Mouse (Mus musculus): ENCODE results near the gene Pax5. TPM values are rescaled to one million over a fixed set of nuclear protein-coding genes. Genes with fewer than 3 reads are reported as not detected.

Pax5 gene
- polyA plus RNA-seq, 1 experiment: not detected

GRCm38 (mm10) chr4:44669485-44670181, 40.7 kb downstream of the Pax5 start:
- no peak for TF ChIP-seq POLR2A (IDR thresholded peaks at IDR 0.05; ENCODE audit: low read depth, low read length)
- peak; percentile 32; the same call in 1 of the 2 replicates for TF ChIP-seq CTCF (IDR thresholded peaks at IDR 0.05; ENCODE audit: borderline replicate concordance, insufficient read depth, low read length)
- Histone ChIP-seq H3K4me1 (ENCODE audit: control insufficient read depth, insufficient read depth, low read length) (no peaks in the 10 kb centered on the region), H3K27ac (ENCODE audit: insufficient read depth, low read length) (no peak overlapping the region), H3K4me3 (ENCODE audit: insufficient read depth, low read length) (no peak overlapping the region)

- H3K4me1 ChIP-seq (ENCODE audit: control insufficient read depth, insufficient read depth, low read length): no peaks in the 10 kb centered on the region
- no peak for TF ChIP-seq POLR2A (IDR thresholded peaks at IDR 0.05; ENCODE audit: low read depth, low read length)
- no peak for TF ChIP-seq CTCF (IDR thresholded peaks at IDR 0.05; ENCODE audit: borderline replicate concordance, insufficient read depth, low read length)
- no peak overlapping the region for H3K27ac ChIP-seq (ENCODE audit: insufficient read depth, low read length)
- no peak overlapping the region for H3K4me3 ChIP-seq (ENCODE audit: insufficient read depth, low read length)
Observed at GRCm38 (mm10) chr4:44668574-44668973, 41.7 kb downstream of the Pax5 start.

DNA sequence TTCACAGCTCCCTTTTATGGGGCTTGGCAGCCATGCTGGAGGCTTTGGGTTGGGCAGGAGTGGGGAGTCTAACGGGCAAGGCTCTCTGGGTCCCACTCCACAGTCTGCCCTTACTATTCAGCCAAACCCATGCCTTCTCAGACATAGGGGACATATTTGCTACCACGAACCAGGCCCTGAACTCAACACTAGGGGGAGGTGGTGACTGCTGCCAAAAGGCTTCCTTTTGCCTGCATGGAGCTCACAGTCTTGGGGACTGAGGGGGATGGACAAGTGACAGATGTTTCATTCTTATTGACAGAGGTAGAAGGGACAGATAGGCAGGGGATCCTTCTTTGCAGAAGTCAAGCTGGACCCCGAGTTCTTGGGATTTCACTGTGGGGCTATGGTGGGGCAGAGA, 42.1 kb downstream of the Pax5 start:
- no peak overlapping the region for H3K27ac ChIP-seq (ENCODE audit: insufficient read depth, low read length)
- no peak overlapping the region for H3K4me3 ChIP-seq (ENCODE audit: insufficient read depth, low read length)
- no peak for TF ChIP-seq POLR2A (IDR thresholded peaks at IDR 0.05; ENCODE audit: low read depth, low read length)
- no peak for TF ChIP-seq CTCF (IDR thresholded peaks at IDR 0.05; ENCODE audit: borderline replicate concordance, insufficient read depth, low read length)
- no peaks in the 10 kb centered on the region for H3K4me1 ChIP-seq (ENCODE audit: control insufficient read depth, insufficient read depth, low read length)

- Histone ChIP-seq H3K4me1 (ENCODE audit: control insufficient read depth, insufficient read depth, low read length) (no peaks in the 10 kb centered on the region), H3K4me3 (ENCODE audit: insufficient read depth, low read length) (no peak overlapping the region)
- TF ChIP-seq POLR2A (IDR thresholded peaks at IDR 0.05; ENCODE audit: low read depth, low read length): no peak
- TF ChIP-seq CTCF (IDR thresholded peaks at IDR 0.05; ENCODE audit: borderline replicate concordance, insufficient read depth, low read length): no peak
Observed at GRCm38 (mm10) chr4:44667369-44667768, 42.9 kb downstream of the Pax5 start.

DNA sequence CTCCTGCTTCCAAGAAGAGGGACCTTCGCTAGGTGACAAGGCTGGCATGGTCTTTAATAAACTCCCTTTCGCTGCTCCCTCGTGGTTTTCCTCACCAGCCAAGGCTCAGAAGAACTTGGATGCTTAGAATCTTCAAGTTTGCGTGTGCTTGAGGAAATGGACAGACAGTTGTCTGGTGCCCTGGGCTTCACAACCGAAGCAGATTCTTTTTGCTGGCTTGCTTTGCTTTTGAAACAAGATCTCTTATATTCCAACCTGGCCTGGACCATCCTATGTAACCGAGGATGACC, 45.6 kb downstream of the Pax5 start:
- TF ChIP-seq CTCF (IDR thresholded peaks at IDR 0.05; ENCODE audit: borderline replicate concordance, insufficient read depth, low read length) (no peak), POLR2A (IDR thresholded peaks at IDR 0.05; ENCODE audit: low read depth, low read length) (no peak)
- Histone ChIP-seq H3K27ac (ENCODE audit: insufficient read depth, low read length) (no peak overlapping the region), H3K4me3 (ENCODE audit: insufficient read depth, low read length) (peak overlapping the region; percentile 26; the same call in 1 of the 2 replicates), H3K4me1 (ENCODE audit: control insufficient read depth, insufficient read depth, low read length) (no peaks in the 10 kb centered on the region)

More at GRCm38 (mm10) chr4:44667369-44667768, 42.9 kb downstream of the Pax5 start:
- no peak overlapping the region for H3K27ac ChIP-seq (ENCODE audit: insufficient read depth, low read length)

DNA sequence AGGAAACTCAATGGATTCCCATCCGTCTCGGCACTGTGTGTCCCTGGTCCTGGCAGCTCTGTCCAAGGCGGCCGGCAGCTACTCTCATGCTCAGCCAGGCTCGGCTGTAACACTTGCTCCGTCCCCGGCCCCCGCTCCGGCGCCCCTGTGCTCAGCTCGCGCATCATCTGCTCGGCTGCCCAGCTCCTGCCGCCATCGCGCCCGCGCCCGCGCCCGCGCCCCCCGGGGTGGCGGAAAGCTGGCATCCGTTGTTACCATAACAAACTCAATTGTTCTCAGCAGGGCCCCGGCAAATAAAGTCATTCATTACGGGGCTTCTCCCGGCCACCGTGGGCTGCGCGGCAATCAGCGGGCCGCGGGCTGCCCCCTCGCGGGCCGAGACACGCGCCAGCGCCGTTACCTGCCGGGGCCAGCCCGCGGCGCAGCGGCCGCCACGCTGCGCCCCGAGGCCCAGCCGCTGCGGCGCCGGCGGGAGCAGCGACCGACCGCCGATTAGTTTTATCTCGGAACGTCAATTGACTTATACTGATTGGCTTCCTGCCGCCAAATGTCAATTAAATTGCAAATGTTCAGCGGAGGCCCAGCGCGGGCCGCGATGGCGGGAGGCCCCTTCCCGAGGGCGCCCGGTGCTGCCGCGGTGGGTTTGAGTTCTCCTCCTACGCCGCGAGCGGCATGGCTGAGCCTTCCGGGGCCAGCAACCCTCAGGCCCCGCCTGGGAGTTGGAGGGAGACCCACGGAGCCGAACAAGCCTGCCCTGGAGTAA, 46.1 kb downstream of the Pax5 start:
- peak overlapping the region; percentile 26; the same call in 1 of the 2 replicates for H3K4me3 ChIP-seq (ENCODE audit: insufficient read depth, low read length)
- no peak overlapping the region for H3K27ac ChIP-seq (ENCODE audit: insufficient read depth, low read length)
- no peaks in the 10 kb centered on the region for H3K4me1 ChIP-seq (ENCODE audit: control insufficient read depth, insufficient read depth, low read length)
- TF ChIP-seq CTCF (IDR thresholded peaks at IDR 0.05; ENCODE audit: borderline replicate concordance, insufficient read depth, low read length) (no peak), POLR2A (IDR thresholded peaks at IDR 0.05; ENCODE audit: low read depth, low read length) (no peak)

GRCm38 (mm10) chr4:44663489-44663888, 46.8 kb downstream of the Pax5 start:
- H3K27ac ChIP-seq (ENCODE audit: insufficient read depth, low read length): no peak overlapping the region
- no peaks in the 10 kb centered on the region for H3K4me1 ChIP-seq (ENCODE audit: control insufficient read depth, insufficient read depth, low read length)
- H3K4me3 ChIP-seq (ENCODE audit: insufficient read depth, low read length): no peak overlapping the region
- TF ChIP-seq CTCF (IDR thresholded peaks at IDR 0.05; ENCODE audit: borderline replicate concordance, insufficient read depth, low read length) (no peak), POLR2A (IDR thresholded peaks at IDR 0.05; ENCODE audit: low read depth, low read length) (no peak)

DNA sequence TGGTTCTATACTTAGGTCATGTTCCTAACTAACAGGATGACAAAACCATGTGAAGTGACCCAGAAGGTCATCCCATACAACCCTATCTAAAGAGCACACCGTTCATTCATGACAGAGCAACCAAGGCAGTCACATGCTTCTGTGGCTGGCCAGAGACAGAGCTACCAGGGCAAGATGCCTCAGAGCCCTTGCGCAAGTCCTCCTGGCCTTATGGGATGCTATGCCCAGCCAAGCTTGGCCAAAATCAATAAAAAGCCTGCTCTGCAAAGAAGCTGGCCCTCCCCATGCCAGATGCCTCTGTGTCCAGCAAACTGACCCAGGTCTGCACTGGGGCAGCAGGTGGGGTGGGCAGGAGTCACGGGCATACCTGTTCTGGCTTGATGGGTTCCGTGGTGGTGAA, 65.1 kb downstream of the Pax5 start:
- Histone ChIP-seq H3K4me3 (ENCODE audit: insufficient read depth, low read length) (no peak overlapping the region), H3K4me1 (ENCODE audit: control insufficient read depth, insufficient read depth, low read length) (no peaks in the 10 kb centered on the region), H3K27ac (ENCODE audit: insufficient read depth, low read length) (no peak overlapping the region)
- TF ChIP-seq POLR2A (IDR thresholded peaks at IDR 0.05; ENCODE audit: low read depth, low read length): no peak
- TF ChIP-seq CTCF (IDR thresholded peaks at IDR 0.05; ENCODE audit: borderline replicate concordance, insufficient read depth, low read length): no peak

DNA sequence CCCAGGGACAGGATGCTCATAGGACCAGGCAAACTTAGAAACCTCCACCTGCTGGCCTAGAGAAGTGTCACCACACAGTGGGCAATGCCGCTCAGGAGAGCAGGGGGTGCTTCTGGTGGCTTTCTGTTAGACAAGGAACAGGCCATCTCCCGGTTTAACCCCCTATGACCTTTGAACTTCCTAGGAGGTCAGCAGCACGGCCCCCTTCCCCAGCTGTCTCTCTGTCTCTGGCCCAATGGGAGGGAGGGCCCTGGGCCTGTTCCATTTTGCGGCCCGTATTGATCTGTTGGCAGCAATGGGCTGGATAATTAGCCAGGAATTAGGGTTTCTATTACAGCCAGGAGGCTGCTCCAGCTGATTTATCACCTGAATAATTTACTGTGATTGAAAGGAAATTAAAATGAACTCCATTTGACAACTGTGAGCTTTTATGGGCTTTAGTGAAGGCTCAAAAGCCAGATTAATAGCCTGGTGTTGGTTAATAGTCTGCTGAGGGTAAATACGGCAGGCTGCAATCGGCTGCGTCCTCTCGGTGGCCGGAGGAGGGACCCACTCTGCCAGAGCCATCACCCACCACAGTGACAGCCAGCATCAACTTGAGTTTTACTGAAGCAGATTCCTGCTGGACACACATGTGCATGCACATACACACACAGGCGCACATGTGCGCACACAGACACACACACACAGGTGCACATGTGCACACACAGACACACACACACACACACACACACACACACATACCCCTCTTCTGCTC, 68.3 kb downstream of the Pax5 start:
- H3K4me3 ChIP-seq (ENCODE audit: insufficient read depth, low read length): no peak overlapping the region
- no peak for TF ChIP-seq CTCF (IDR thresholded peaks at IDR 0.05; ENCODE audit: borderline replicate concordance, insufficient read depth, low read length)
- H3K4me1 ChIP-seq (ENCODE audit: control insufficient read depth, insufficient read depth, low read length): no peaks in the 10 kb centered on the region
- no peak overlapping the region for H3K27ac ChIP-seq (ENCODE audit: insufficient read depth, low read length)

DNA sequence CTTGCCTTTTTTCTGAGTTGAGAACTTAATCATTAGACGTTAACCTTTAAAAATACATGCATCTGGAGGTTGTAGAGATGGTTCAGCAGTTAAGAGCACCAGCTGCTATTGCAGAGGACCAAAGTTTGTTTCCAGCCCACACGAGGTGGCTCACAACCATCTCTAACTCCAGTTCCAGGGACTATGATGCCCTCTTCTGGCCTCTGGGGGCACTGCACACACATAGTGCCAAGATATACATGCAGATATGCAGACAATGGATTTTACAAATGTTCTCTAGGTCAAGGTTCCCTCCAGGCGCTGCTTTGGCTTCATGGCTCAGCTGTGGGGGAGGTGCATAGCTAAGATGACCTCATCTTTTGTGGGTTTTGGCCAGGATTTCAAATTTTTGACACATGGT, 74.7 kb downstream of the Pax5 start:
- no peak for TF ChIP-seq POLR2A (IDR thresholded peaks at IDR 0.05; ENCODE audit: low read depth, low read length)
- no peak for TF ChIP-seq CTCF (IDR thresholded peaks at IDR 0.05; ENCODE audit: borderline replicate concordance, insufficient read depth, low read length)
- no peak overlapping the region for H3K4me3 ChIP-seq (ENCODE audit: insufficient read depth, low read length)
- H3K4me1 ChIP-seq (ENCODE audit: control insufficient read depth, insufficient read depth, low read length): no peaks in the 10 kb centered on the region
- no peak overlapping the region for H3K27ac ChIP-seq (ENCODE audit: insufficient read depth, low read length)

All from embryonic fibroblast, embryonic 13.5 days (primary cell).